Mouse (Mus musculus) heart, postnatal 14 days (tissue): ENCODE measurements around the gene Daam1. TPM values are rescaled to one million over a fixed set of nuclear protein-coding genes. Genes with fewer than 3 reads are reported as not detected.

Experiments
- DNase-seq, 2 experiments: peaks; one replicate each; pipeline ENCODE4 v3.0.0; 2021 to 2022
- intact Hi-C: fragments of 180-260 bp; cut with DNase I; formaldehyde crosslinking; loops from one replicate; pipeline ENCODE4 v1.15.1; 2025
- total RNA-seq, 2 experiments: library from RNA; stranded (reverse); gene quantifications; 2 replicates each; pipeline ENCODE4 v1.2.3; 2021

Daam1 gene
- total RNA-seq, 2 experiments from 2014 or later = 67.5 to 70.7 TPM

- DNase-seq = no peak
- intact Hi-C loops = no loop called here
Measured at GRCm38 (mm10) chr12:71919962-71920361, 89.1 kb downstream of the Daam1 start.

- no peak for DNase-seq
- intact Hi-C loops = no loop called here
Measured at GRCm38 (mm10) chr12:71922827-71923381, 92.0 kb downstream of the Daam1 start.

- intact Hi-C loops = no loop called here
- no peak for DNase-seq
Measured at GRCm38 (mm10) chr12:71924978-71925529, 94.2 kb downstream of the Daam1 start.

GRCm38 (mm10) chr12:71925990-71926700 is 95.3 kb downstream of the Daam1 start:
- intact Hi-C loops = no loop called here
- no peak for DNase-seq

GRCm38 (mm10) chr12:71928092-71928491 is 97.2 kb downstream of the Daam1 start:
- intact Hi-C loops = no loop called here
- DNase-seq = no peak

- DNase-seq = no peak
- intact Hi-C loops = loop anchor here (5.0 kb wide), 1 partner anchor 43 kb away; no protein-coding TSS in a partner anchor
Measured at GRCm38 (mm10) chr12:71929876-71930275, 99.0 kb downstream of the Daam1 start.

- no peak for DNase-seq
- intact Hi-C loops = loop anchor here (5.0 kb wide), 1 partner anchor 45 kb away; no protein-coding TSS in a partner anchor
Measured at GRCm38 (mm10) chr12:71932433-71933386, 101.8 kb downstream of the Daam1 start.

- peak in 1 of 2 experiments; percentile 25 for DNase-seq
Measured at GRCm38 (mm10) chr12:71933989-71934645, 103.2 kb downstream of the Daam1 start.

GRCm38 (mm10) chr12:71936636-71937035 is 105.8 kb downstream of the Daam1 start:
- intact Hi-C loops = loop anchor here (5.0 kb wide), 1 partner anchor 104 kb away; the partner anchor contains the start of gene Daam1

More at GRCm38 (mm10) chr12:71933989-71934645, 103.2 kb downstream of the Daam1 start:
- intact Hi-C loops = loop anchor here (5.0 kb wide), 1 partner anchor 47 kb away; no protein-coding TSS in a partner anchor

GRCm38 (mm10) chr12:71938513-71938912 is 107.6 kb downstream of the Daam1 start:
- intact Hi-C loops = loop anchor here (5.0 kb wide), 1 partner anchor 106 kb away; the partner anchor contains the start of gene Daam1
- peak; percentile 40 to 47 for DNase-seq

More at GRCm38 (mm10) chr12:71936636-71937035, 105.8 kb downstream of the Daam1 start:
- peak; percentile 14 to 53 for DNase-seq

GRCm38 (mm10) chr12:71941290-71941689 is 110.4 kb downstream of the Daam1 start:
- no peak for DNase-seq
- intact Hi-C loops = no loop called here

- intact Hi-C loops = no loop called here
- DNase-seq = no peak
Measured at GRCm38 (mm10) chr12:71943112-71943511, 112.2 kb downstream of the Daam1 start.

GRCm38 (mm10) chr12:71943646-71944045 is 112.8 kb downstream of the Daam1 start:
- DNase-seq = no peak
- intact Hi-C loops = no loop called here

- no peak for DNase-seq
- intact Hi-C loops = no loop called here
Measured at GRCm38 (mm10) chr12:71945844-71946243, 115.0 kb downstream of the Daam1 start.

GRCm38 (mm10) chr12:71946448-71946847 is 115.6 kb downstream of the Daam1 start:
- DNase-seq = no peak
- intact Hi-C loops = no loop called here

- DNase-seq = no peak
- intact Hi-C loops = no loop called here
Measured at GRCm38 (mm10) chr12:71948972-71949371, 118.1 kb downstream of the Daam1 start.

GRCm38 (mm10) chr12:71949606-71950005 is 118.7 kb downstream of the Daam1 start:
- DNase-seq = no peak
- intact Hi-C loops = no loop called here

- no peak for DNase-seq
- intact Hi-C loops = no loop called here
Measured at GRCm38 (mm10) chr12:71950095-71950877, 119.4 kb downstream of the Daam1 start.
